Mouse (Mus musculus) hindlimb bud, embryonic 11.5 days (tissue): Measurements from ENCODE around the gene Ephb2.
A peak's percentile ranks its signal among the peaks of the same experiment; 100 is the strongest.

Experiments used
- DNase-seq: peaks from one replicate; pipeline ENCODE4 v3.0.0-alpha.2; 2012; ENCODE audit warnings: low read depth, low spot score; ENCODE audit errors: extremely low spot score

The Ephb2 gene

GRCm38 (mm10) chr4:136665068-136665467 lies 170.7 kb downstream of the Ephb2 start:
- no peak for DNase-seq

DNA sequence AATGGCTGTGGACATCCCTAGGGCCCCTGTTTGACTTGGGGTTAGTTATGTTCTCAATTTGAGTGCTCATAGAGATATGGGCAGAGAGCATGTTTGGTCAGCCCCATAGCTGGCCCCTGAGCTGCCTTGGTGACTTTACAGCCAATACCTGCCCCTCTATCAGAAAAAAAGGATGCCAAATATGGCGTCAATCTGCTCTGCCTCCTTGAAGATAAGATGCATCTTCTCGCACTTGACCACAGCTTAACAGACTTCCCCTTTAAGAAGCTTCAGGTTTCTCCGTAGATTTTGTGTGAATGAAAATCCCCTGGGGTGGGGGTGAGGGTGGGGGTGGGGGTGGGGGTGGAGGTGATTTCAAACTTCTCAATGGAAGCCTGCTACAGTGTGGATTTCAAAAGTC lies 177.9 kb downstream of the Ephb2 start:
- no peak for DNase-seq

- no peak for DNase-seq
These were observed 182.0 kb downstream of the Ephb2 start for GRCm38 (mm10) chr4:136653692-136654234.

- DNase-seq = no peak
These were observed 182.8 kb downstream of the Ephb2 start for GRCm38 (mm10) chr4:136653019-136653418.

GRCm38 (mm10) chr4:136652528-136652910 lies 183.3 kb downstream of the Ephb2 start:
- DNase-seq = no peak

DNA sequence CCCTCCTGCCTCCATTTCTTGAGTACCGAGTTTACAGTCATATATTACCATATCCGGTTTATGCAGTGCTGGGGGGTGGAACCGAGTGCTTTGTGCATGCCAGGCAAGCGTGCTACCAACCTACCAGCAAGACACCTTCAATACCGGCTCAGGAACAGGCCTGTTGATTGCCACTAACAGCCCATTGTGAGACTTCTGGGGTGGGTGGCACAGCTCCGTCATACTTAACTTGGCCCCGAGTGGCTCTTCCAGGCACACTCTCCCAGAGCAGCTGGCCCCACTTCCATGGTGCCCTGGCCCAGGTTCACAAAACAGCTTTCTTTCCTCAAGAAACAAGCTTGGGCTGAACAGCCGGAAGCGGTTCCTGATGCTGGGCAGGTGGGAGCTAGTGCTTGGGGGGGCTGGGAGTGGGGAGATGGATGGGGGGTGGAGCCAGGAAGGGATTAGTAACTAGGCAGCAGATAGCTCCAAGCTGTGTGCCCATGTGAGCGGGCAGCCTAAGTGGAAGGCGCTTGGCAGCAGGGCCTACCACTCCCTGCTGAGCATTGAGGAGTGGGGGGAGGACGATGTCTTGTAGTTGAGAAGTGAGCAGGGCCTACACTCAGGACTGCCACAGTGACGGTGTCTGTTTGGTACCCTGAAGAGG lies 183.8 kb downstream of the Ephb2 start:
- DNase-seq = no peak

GRCm38 (mm10) chr4:136651357-136651811 lies 184.4 kb downstream of the Ephb2 start:
- DNase-seq = peak; percentile 33

DNA sequence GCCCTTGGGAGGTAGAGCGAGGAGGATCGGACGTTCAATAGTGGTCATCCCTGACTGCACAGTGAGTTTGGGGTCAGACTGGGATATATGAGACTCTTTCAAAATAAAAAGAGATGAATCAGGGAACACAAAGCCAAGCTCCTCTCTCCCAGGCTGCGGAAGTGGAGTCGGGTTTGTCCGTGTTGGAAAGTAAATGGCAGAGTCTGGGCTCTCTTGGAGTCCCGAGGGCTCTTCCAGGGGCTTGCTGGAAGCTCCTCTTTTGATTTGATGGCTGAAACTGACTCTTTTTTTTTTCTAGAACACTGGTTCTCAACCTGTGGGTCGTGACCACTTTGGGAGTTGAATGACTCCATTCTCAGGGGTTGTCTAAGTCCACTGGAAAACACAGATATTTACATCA lies 185.5 kb downstream of the Ephb2 start:
- no peak for DNase-seq

DNA sequence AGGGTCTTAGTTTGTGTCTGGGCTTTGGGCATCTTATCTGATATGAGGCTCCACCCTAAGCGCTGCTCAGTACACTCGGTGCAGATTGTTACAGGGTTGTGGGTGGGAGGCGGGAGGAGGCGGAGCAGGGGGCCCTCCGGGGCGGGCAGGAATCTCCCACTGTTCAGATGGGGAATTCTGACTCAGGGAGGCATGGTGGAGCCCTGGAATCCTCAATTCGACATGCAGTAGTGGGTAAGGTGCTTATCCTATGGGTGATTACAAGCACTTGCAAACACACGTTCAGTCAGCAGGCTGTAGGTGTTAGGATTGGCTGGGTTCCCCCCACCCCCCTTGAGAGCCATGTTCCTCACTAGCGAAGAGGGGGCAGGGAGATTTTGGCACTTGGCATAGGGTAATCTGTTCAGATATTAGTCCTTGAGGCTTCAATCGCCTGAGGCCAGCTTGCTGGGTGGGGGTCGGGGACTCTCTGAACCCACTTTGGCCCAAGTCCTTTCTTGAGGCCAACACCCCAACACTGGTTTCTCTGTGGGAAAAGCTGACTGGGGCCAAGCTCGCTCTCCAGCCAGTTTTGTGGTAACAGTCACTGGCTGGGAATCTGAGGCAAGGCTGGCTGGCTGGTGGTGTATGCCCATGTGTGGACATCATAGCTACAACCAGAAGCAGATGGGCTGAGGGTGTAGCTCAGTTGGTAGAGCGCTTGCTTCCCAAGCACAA lies 186.2 kb downstream of the Ephb2 start:
- DNase-seq = no peak

DNA sequence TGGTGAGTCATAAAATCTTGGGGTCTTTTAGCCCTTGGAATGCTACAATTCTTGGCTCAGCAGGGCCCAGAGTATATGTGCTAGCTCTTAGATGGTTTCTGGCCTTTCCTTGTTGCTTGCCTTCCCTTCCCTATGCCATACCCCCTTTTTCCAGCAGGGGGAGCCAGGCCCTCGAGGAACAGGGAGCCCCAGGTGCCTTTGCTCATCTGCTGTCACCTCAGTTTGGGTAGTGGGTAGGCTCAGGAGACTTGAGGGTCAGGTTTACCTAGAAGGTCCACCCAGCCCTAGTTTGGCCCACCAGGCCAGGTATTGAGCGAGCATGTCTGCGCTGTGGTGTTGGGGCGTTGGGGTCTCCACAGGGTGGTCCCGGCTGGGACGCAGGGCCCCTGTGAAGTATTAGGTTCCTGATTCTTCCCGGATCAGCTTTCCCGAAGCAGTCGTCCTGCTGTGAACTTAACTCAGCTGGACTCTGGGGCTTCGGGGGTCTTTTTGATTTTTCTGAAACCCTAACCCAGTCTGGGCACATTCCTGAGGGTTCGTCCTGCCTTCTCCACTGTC lies 186.8 kb downstream of the Ephb2 start:
- peak; percentile 28 for DNase-seq

DNA sequence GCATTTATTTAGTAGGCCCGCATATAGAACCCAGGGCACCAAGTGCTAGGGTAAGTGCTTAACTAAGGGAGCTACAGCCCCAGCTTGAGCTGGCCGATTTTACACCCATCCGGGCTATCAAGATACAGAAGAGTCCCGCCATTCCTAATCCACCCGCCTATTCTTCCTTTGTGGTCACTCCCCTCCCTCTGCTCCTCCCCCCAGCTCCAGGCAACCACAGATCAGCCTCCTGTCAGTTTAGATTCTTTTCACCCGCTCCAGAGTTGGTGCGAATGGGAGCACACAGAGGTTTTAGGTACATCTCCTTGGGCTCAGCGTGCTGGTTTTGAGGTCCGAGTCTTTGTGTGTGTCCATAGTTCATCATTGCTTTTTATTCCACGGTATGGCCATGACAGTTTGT lies 196.9 kb downstream of the Ephb2 start:
- no peak for DNase-seq

GRCm38 (mm10) chr4:136638230-136638750 lies 197.5 kb downstream of the Ephb2 start:
- DNase-seq = no peak

GRCm38 (mm10) chr4:136637563-136638229 lies 198.1 kb downstream of the Ephb2 start:
- DNase-seq = no peak

DNA sequence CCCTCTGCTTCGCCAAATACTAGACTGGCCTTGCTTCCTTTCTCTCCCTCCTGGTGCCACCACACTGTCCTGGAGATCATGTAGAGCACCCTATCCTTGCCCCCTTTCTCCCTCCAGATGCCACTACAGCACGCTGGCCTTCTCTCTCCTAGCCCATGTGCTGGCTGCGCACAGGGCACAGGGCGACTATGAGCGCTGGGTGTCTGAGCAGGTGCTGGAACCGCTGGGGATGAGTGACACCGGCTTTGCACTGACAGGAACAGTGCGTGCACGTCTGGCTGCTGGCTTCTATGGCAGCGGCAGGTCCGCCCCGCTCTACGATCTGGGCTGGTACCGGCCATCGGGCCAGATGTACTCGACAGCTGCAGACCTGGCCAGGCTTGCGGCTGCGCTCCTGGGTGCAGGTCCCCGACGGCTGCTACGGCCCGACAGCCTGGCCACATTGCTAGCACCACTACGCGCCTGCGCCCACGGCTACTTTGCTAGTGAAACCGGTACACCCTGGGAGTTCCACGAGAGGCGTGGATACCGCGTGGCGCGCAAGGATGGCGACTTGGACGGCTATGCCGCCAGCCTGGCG lies 198.7 kb downstream of the Ephb2 start:
- no peak for DNase-seq

DNA sequence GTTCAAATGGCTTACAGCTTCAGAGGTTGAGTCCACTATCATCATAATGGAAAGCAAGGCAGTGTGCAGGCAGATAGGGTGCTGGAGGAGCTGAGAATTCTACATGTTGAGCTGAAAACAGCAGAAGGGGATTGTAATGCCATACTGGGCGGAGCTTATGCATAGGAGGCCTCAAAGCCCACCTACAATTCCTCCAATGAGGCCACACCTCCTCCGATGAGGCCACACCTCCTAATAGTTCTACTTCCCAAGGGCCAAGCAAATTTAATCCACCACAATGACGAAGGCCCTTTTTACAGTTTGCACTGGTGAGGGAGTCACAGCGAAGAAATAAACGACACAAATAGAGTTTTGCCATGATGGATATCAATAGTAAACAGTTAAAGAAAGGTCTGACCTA lies 199.3 kb downstream of the Ephb2 start:
- no peak for DNase-seq

DNA sequence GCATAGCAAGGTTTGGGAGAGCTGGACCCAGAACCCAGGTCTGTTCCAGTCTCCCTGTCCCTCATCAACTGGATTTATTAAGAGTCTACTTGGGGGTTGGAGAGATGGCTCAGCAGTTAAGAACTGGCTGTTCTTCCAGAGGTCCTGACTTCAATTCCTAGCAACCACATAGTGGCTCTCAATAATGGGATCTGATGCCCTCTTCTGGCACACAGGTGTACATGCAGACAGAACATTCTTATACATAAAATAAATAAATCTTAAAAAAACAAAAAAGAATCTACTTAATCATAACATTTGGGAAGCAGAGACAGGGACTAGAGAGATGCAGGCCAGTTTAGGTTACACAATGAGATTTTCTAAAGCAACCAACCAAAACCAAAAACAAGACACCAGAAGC lies 199.8 kb downstream of the Ephb2 start:
- DNase-seq = no peak

DNA sequence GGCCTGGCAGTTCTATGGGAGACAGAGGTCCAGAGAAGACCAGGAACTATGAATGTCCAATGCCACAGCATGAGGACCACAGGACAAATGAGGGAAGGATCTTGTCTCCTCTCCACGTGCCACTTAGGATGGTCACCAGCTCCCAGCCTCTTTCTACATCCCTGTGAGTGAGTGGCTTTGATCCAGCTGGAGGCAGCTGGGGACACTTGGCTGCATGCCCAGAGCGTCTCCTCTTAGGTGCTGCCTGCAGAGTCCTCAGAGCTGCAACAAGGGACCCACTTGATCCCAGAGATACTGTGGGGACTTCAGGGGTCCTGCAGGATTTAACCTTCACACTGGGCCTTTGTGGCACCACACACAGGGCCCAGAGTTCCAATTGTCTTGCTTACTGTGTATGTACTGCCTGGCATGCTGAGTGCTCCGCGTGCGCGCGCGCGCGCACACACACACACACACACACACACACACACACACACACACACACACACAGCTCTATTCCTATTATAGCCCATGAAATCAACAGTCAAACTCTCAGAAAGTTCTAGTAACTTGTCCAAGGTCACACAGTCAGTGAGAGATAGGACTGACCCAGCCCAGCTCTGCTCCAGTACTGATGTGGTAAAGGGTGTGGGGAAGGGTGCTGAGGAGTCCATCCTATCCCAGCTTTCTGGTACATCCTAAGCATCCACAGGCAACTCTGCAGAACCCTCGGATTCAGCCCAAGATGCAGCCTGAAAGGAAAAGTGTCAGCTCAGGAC lies 204.4 kb downstream of the Ephb2 start:
- no peak for DNase-seq

GRCm38 (mm10) chr4:136626590-136626989 lies 209.2 kb downstream of the Ephb2 start:
- no peak for DNase-seq

GRCm38 (mm10) chr4:136622388-136622787 lies 213.4 kb downstream of the Ephb2 start, which contains the start of gene Lactbl1:
Gene Lactbl1, plus strand, starts transcription at chr4:136622621.
- DNase-seq = no peak

DNA sequence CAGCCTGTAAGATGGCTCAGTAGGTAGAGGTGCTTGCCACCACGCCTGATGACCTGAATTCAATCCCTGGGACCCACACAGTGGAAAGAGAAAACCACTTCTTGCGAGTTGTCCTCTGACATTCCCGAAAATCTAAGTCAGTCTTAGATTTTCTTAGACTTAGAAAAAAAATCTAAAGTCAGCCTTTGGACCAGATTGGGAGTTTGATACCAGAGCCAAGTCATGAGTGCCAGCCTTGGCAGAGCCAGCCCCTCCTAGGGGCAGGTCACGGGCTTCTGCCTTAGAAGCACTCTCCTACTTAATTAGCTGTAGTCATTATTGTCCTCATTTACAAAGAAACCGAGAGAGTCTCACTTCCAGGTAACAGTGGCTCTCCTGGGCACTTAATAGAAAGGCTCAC lies 213.8 kb downstream of the Ephb2 start:
- DNase-seq = no peak
